Mouse (Mus musculus) heart, embryonic 14.5 days (tissue): Measurements from ENCODE around the gene Srgap2. TPM values are rescaled to one million over a fixed set of nuclear protein-coding genes. Genes with fewer than 3 reads are reported as not detected.

Experiments used
- ATAC-seq: fragments of 200-750 bp; cut with Nextera tagmentation; 2 replicates; pipeline ENCODE4 v1.8.0; 2017; ENCODE audit warnings: low read depth, moderate TSS enrichment; ENCODE audit not compliant: insufficient number of reproducible peaks, insufficient read depth, low FRiP score
- H3K27ac ChIP-seq, 2 experiments: fragments of 200-500 bp in 1 of 2; fragments of 300-500 bp in 1 of 2; sonication (generic) in 1 of 2; replicated peaks in 1 of 2; 2 replicates each; pipeline ENCODE4 v1.5.1; 2012 to 2014; ENCODE audit warnings: low read depth in 2 of 2, low read length in 2 of 2, control low read depth in 1 of 2, mild to moderate bottlenecking in 1 of 2, mixed read lengths in 1 of 2; ENCODE audit not compliant: control insufficient read depth in 1 of 2, insufficient read depth in 1 of 2
- H3K27me3 ChIP-seq: fragments of 300-500 bp; sonication (generic); 2 replicates; pipeline ENCODE4 v1.6.1; 2014; ENCODE audit warnings: mild to moderate bottlenecking, low read length, control low read depth; ENCODE audit not compliant: control insufficient read depth, insufficient read depth
- H3K36me3 ChIP-seq: fragments of 300-500 bp; sonication (generic); 2 replicates; pipeline ENCODE4 v1.6.1; 2014; ENCODE audit warnings: mild to moderate bottlenecking, control low read depth, low read length, mixed read lengths; ENCODE audit not compliant: control insufficient read depth, insufficient read depth
- H3K4me1 ChIP-seq, 2 experiments: fragments of 200-500 bp in 1 of 2; fragments of 300-500 bp in 1 of 2; sonication (generic) in 1 of 2; 2 replicates each; pipeline ENCODE4 v1.6.1; 2012 to 2014; ENCODE audit warnings: low read length in 2 of 2, control low read depth in 1 of 2, mixed read lengths in 1 of 2; ENCODE audit not compliant: control insufficient read depth in 2 of 2, insufficient read depth in 2 of 2
- H3K4me2 ChIP-seq: fragments of 300-500 bp; sonication (generic); 2 replicates; pipeline ENCODE4 v1.6.1; 2014; ENCODE audit warnings: mild to moderate bottlenecking, low read length
- H3K4me3 ChIP-seq, 2 experiments: fragments of 200-500 bp in 1 of 2; fragments of 300-500 bp in 1 of 2; sonication (generic) in 1 of 2; 2 replicates each; pipeline ENCODE4 v1.5.1; 2012 to 2014; ENCODE audit warnings: low read length in 2 of 2, mild to moderate bottlenecking in 2 of 2, control low read depth in 1 of 2, low read depth in 1 of 2, moderate library complexity in 1 of 2; ENCODE audit not compliant: control insufficient read depth in 1 of 2, insufficient read depth in 1 of 2
- H3K9ac ChIP-seq: fragments of 300-500 bp; sonication (generic); 2 replicates; pipeline ENCODE4 v1.6.1; 2014; ENCODE audit warnings: mild to moderate bottlenecking, low read length
- H3K9me3 ChIP-seq: fragments of 300-500 bp; sonication (generic); 2 replicates; pipeline ENCODE4 v1.6.1; 2016; ENCODE audit warnings: low read length, control low read depth; ENCODE audit not compliant: control insufficient read depth
- WGBS: fragments of 180-500 bp; shearing (Covaris S2); extraction: QIAGEN DNeasy Blood & Tissue Kit; methylation state at CpG from one replicate; pipeline ENCODE4 v1.1.7; 2014; 5-methylcytosine and 5-hydroxymethylcytosine counted together
- polyA plus RNA-seq: library from polyadenylated mRNA; unstranded; fragments of >200 nt; fragmentation: Nextera tagmentation; extraction: Ambion mirVana; gene quantifications from 2 replicates; pipeline ENCODE4 v1.2.1, GENCODE M21; 2014

Srgap2 gene
- polyA plus RNA-seq, 1 experiment from 2014 or later, result 15.7 TPM

GRCm38 (mm10) chr1:131448373-131448772 is 78.8 kb downstream of the Srgap2 start:
- no peaks in the 10 kb centered on the region for H3K9me3 ChIP-seq
- H3K4me3 ChIP-seq, result no peak overlapping the region
- H3K36me3 ChIP-seq, result no peaks in the 10 kb centered on the region
- peaks cover 4 to 20% of the 10 kb centered on the region in 2 experiments for H3K4me1 ChIP-seq
- no peak overlapping the region for H3K4me2 ChIP-seq
- H3K9ac ChIP-seq, result no peak overlapping the region
- no peaks in the 10 kb centered on the region for H3K27me3 ChIP-seq
- H3K27ac ChIP-seq, result no peak overlapping the region
- no peak for ATAC-seq
- WGBS, result 80% methylated on average over 5 of the region's 5 CpGs

- H3K4me3 ChIP-seq, result no peak overlapping the region
- peaks cover 4 to 20% of the 10 kb centered on the region in 2 experiments for H3K4me1 ChIP-seq
- no peak overlapping the region for H3K27ac ChIP-seq
- no peak overlapping the region for H3K9ac ChIP-seq
- 57% methylated on average over 3 of the region's 3 CpGs for WGBS
- H3K36me3 ChIP-seq, result no peaks in the 10 kb centered on the region
- H3K9me3 ChIP-seq, result no peaks in the 10 kb centered on the region
- H3K27me3 ChIP-seq, result no peaks in the 10 kb centered on the region
- ATAC-seq, result no peak
- no peak overlapping the region for H3K4me2 ChIP-seq
Measured at GRCm38 (mm10) chr1:131447333-131447732, 79.8 kb downstream of the Srgap2 start.

DNA sequence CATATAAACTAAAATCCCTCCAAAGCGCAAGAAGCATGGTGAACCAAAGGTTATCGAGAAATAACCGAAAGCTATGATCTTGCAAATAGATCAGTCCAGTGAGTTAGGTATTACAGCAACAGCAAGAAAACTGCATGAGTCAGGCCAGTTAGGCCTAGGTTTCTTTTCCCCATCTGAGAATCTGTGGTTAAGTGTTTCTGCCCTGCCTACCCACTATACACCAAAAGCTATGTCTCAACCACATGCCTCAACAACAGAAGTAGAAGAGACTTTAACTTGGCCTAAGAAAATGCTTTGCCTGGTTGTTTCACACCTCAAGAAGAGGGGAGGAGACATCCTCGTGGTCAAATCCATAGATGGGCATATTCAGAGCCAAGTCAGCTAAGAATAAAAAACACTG is 80.6 kb downstream of the Srgap2 start:
- peaks cover 4 to 20% of the 10 kb centered on the region in 2 experiments for H3K4me1 ChIP-seq
- H3K36me3 ChIP-seq, result no peaks in the 10 kb centered on the region
- ATAC-seq, result no peak
- no peak overlapping the region for H3K4me2 ChIP-seq
- no peak overlapping the region for H3K9ac ChIP-seq
- no peak overlapping the region for H3K27ac ChIP-seq
- H3K27me3 ChIP-seq, result no peaks in the 10 kb centered on the region
- no peaks in the 10 kb centered on the region for H3K9me3 ChIP-seq
- H3K4me3 ChIP-seq, result no peak overlapping the region
- WGBS, result 92% methylated on average over 4 of the region's 4 CpGs

- no peak overlapping the region for H3K4me3 ChIP-seq
- H3K4me2 ChIP-seq, result no peak overlapping the region
- WGBS, result 84% methylated on average over 11 of the region's 11 CpGs
- H3K4me1 ChIP-seq, result peaks cover 2 to 15% of the 10 kb centered on the region in 2 experiments; a peak in 2 of 4 replicates
- H3K9ac ChIP-seq, result no peak overlapping the region
- ATAC-seq, result no peak
- no peaks in the 10 kb centered on the region for H3K27me3 ChIP-seq
- no peaks in the 10 kb centered on the region for H3K36me3 ChIP-seq
- H3K27ac ChIP-seq, result no peak overlapping the region
- no peaks in the 10 kb centered on the region for H3K9me3 ChIP-seq
Measured at GRCm38 (mm10) chr1:131438556-131438955, 88.6 kb downstream of the Srgap2 start.

DNA sequence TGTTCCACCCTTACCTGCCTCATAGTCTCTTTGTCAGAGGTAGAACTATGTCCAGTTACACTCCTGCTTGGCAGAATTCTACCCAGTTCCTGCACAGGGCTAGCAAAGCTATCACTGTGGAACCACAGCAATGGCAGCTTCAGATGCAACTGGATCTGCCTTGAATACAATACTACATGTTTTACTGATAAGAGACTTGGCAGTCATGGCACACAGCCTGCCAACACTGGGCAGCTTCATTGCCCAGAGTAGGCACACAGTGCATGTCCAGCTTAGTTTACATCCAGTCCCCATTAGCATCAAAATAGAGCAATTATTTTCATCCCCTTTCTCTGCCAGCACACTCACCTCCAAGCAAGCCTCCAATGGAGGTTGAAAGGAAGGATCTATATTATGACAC is 89.2 kb downstream of the Srgap2 start:
- Histone ChIP-seq H3K36me3 (no peaks in the 10 kb centered on the region), H3K9ac (no peak overlapping the region), H3K27me3 (no peaks in the 10 kb centered on the region), H3K4me1 (peaks cover 2 to 17% of the 10 kb centered on the region in 2 experiments; a peak in 2 of 4 replicates), H3K27ac (no peak overlapping the region), H3K9me3 (no peaks in the 10 kb centered on the region), H3K4me2 (no peak overlapping the region), H3K4me3 (no peak overlapping the region)
- no peak for ATAC-seq

GRCm38 (mm10) chr1:131436609-131437008 is 90.5 kb downstream of the Srgap2 start:
- Histone ChIP-seq H3K27ac (no peak overlapping the region; a peak in 1 of 4 replicates), H3K4me2 (no peak overlapping the region), H3K4me3 (no peak overlapping the region), H3K9me3 (no peaks in the 10 kb centered on the region), H3K27me3 (no peaks in the 10 kb centered on the region), H3K4me1 (peaks cover 4 to 30% of the 10 kb centered on the region in 2 experiments), H3K36me3 (no peaks in the 10 kb centered on the region), H3K9ac (no peak overlapping the region)
- ATAC-seq, result no peak
- WGBS, result 71% methylated on average over 7 of the region's 7 CpGs

DNA sequence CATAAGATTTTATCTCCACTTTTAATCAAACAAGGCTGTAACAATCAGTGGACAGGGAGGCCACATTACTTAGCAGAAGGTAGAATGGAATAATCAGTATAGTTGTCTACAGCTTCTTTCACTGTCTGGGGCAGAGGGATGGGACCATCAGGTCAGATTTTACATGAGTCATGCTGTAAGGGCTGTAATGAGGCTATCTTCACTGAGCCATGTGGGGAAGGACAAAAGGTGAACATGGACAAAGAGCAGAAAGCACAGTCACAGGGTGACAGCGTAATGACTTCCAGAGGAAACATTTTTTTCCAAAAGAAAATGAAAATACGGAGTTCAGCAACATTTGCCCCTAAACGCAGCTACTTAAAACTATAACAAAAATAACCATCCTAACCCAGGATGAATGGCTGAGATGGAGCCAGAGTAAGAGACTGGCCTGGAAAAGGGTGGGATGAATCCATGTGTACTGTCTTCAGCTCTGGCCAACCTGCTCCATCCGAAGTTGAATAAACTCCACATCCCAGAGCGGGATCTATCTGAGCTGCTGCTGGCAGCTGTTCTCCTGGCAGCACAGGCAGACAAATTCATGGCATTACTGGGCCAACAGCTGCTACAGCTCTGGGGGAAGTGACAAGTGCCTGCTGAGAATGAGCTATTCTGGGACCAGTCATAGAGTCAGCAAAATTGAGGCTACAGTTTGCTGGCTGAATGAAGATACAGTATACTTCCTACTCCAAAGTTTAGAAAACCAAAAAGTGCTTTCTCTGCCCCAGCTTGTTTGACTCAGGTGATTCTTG is 95.5 kb downstream of the Srgap2 start:
- H3K27ac ChIP-seq, result peak overlapping the region; percentile 81 to 88
- H3K9ac ChIP-seq, result 0 out of 2 replicates have a peak overlapping the region, but pooled peaks have one; percentile 32
- peak; percentile 88 for ATAC-seq
- peaks cover 10 to 50% of the 10 kb centered on the region in 2 experiments for H3K4me1 ChIP-seq
- no peaks in the 10 kb centered on the region for H3K9me3 ChIP-seq
- 0 out of 2 replicates have a peak, but pooled peaks cover 2% of the 10 kb centered on the region for H3K36me3 ChIP-seq
- H3K4me3 ChIP-seq, result peak overlapping the region in 1 of 2 experiments; percentile 6; a peak in 1 of 4 replicates
- no peaks in the 10 kb centered on the region for H3K27me3 ChIP-seq
- 18% methylated on average over 5 of the region's 5 CpGs for WGBS
- peak overlapping the region; percentile 58 for H3K4me2 ChIP-seq
